Mouse (Mus musculus) hindbrain, postnatal 0 days (tissue): ENCODE results near the gene Crybb1. TPM values are rescaled to one million over a fixed set of nuclear protein-coding genes. Genes with fewer than 3 reads are reported as not detected.
A peak's percentile ranks its signal among the peaks of the same experiment; 100 is the strongest.

Source experiments
- ATAC-seq: fragments of 200-750 bp; cut with Nextera tagmentation; 2 replicates; pipeline ENCODE4 v1.8.0; 2017; ENCODE audit warnings: mild to moderate bottlenecking, moderate TSS enrichment, moderate library complexity
- DNase-seq: peaks from one replicate; pipeline ENCODE4 v3.0.0-alpha.2; 2015; ENCODE audit warnings: low spot score
- H3K27ac ChIP-seq: fragments of 300-500 bp; sonication (generic); 2 replicates; pipeline ENCODE4 v1.5.1; 2014; ENCODE audit warnings: mild to moderate bottlenecking
- H3K27me3 ChIP-seq: fragments of 300-500 bp; sonication (generic); 2 replicates; pipeline ENCODE4 v1.6.1; 2014; ENCODE audit warnings: low read length, mixed read lengths; ENCODE audit not compliant: insufficient read depth
- H3K36me3 ChIP-seq: fragments of 300-500 bp; sonication (generic); 2 replicates; pipeline ENCODE4 v1.6.1; 2014; ENCODE audit warnings: low read length, mixed read lengths; ENCODE audit not compliant: insufficient read depth
- H3K4me1 ChIP-seq: fragments of 300-500 bp; sonication (generic); 2 replicates; pipeline ENCODE4 v1.6.1; 2014; ENCODE audit warnings: antibody characterized with exemption, low read length, mixed read lengths; ENCODE audit not compliant: insufficient read depth
- H3K4me2 ChIP-seq: fragments of 300-500 bp; sonication (generic); 2 replicates; pipeline ENCODE4 v1.6.1; 2014; ENCODE audit warnings: low read depth, mild to moderate bottlenecking, low read length, moderate library complexity, mixed read lengths
- H3K4me3 ChIP-seq: fragments of 300-500 bp; sonication (generic); 2 replicates; pipeline ENCODE4 v1.5.1; 2014; ENCODE audit warnings: low read length
- H3K9ac ChIP-seq: fragments of 300-500 bp; sonication (generic); replicated peaks from 2 replicates; pipeline ENCODE4 v1.6.1; 2014; ENCODE audit warnings: mild to moderate bottlenecking, low read length, moderate library complexity, mixed read lengths
- H3K9me3 ChIP-seq: fragments of 300-500 bp; sonication (generic); 2 replicates; pipeline ENCODE4 v1.6.1; 2016; ENCODE audit warnings: low read length, mixed read lengths
- CTCF ChIP-seq: IDR thresholded peaks from 2 replicates; pipeline ENCODE4 v1.5.1; 2016; ENCODE audit warnings: antibody characterized with exemption, control low read depth, low read depth
- WGBS: fragments of 180-500 bp; shearing (Covaris S2); extraction: QIAGEN DNeasy Blood & Tissue Kit; methylation state at CpG from one replicate; pipeline ENCODE4 v1.1.7; 2014; 5-methylcytosine and 5-hydroxymethylcytosine counted together
- polyA plus RNA-seq: library from polyadenylated mRNA; unstranded; fragments of >200 nt; fragmentation: Nextera tagmentation; extraction: Ambion mirVana; gene quantifications from 2 replicates; pipeline ENCODE4 v1.2.1, GENCODE M21; 2015
- total RNA-seq: library from RNA; depleted of rRNA; stranded (reverse); fragments of >200 nt; gene quantifications from 2 replicates; pipeline ENCODE4 v1.2.3, GENCODE M21; 2014

Crybb1 gene
- total and polyA plus RNA-seq, 2 experiments from 2014 or later = 11.7 to 14.6 TPM

DNA sequence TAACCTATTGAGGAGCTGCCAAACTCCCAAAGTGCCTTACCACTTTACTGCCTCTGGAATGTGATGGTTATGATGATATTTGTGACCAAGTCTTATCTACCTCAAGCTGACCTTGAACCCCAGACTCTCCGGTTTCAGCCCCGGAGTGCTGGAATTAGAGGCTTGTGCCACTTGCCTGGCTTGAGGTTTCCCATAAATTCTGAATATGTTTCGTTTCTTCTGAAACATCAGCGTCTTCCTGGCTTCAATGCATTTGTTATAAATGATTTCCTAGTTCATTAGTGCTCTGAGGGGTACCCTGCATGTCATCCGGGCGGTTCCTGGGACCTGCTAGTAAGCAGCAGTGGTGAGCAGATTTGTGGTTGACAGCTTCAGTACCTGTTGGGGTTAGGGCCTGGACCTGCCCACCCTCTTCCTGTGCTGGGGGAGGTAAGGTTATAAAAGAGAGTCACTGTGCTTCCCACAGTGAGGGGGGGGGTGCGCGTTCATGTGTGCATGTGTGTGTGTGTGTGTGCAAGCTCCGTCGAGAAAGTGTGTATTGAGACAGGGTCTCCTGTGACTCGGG, 22.4 kb downstream of the Crybb1 start:
- no peaks in the 10 kb centered on the region for H3K27me3 ChIP-seq
- H3K9ac ChIP-seq = peak overlapping the region; percentile 79; the same call in 1 of the 2 replicates
- no peak for DNase-seq
- no peaks in the 10 kb centered on the region for H3K9me3 ChIP-seq
- 89% methylated on average over 11 of the region's 11 CpGs for WGBS
- no peak for ATAC-seq
- TF ChIP-seq CTCF = no peak
- peaks cover 3% of the 10 kb centered on the region for H3K4me1 ChIP-seq
- no peak overlapping the region for H3K4me3 ChIP-seq
- H3K4me2 ChIP-seq = peak overlapping the region; percentile 96
- no peak overlapping the region for H3K27ac ChIP-seq
- no peaks in the 10 kb centered on the region for H3K36me3 ChIP-seq

DNA sequence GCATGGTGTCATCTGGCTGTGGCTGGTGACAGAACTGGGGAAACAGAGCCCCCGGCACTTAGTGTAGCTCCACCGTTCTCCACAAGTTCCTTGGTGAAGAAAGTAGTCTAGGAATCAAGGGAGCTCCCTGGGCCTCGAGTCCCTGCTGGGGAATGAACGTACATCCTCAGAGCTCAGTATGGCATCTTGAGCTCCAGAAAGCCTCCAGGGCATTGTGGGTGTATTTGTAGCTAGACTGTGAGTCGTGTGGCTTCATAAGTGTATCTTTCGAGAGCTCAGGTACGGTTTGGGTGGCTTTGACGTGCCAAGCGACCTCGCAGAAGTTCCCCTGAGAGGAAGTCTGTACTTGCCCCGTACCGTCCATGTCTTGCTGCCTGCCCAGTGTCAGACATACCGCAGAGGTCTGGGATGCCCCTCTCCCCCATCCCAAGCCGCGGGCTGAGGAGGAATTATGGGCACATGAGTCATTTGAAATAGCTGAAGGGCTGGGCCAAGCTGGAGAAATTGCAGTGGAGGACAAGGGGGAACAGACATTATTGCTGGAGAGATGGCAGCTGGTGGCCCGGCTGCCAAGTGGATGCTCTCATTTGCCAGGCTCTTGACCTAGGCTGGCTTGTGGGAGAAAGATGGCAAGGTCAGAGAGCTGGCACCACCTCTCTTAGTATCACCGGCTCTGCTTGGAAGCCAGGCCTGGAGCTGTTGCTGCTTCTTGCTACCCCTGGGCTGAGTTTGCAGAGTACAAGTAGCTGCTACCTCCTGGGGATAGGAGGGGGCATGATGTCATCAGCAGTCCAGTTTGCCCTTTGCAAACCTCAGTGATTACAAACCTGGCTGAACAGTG, 23.8 kb downstream of the Crybb1 start:
- 91% methylated on average over 17 of the region's 17 CpGs for WGBS
- ATAC-seq (no peak), DNase-seq (no peak)
- Histone ChIP-seq H3K4me2 (no peak overlapping the region), H3K36me3 (no peaks in the 10 kb centered on the region), H3K4me1 (peaks cover 3% of the 10 kb centered on the region), H3K27me3 (no peaks in the 10 kb centered on the region), H3K27ac (no peak overlapping the region; the same call in 1 of the 2 replicates), H3K9me3 (no peaks in the 10 kb centered on the region), H3K4me3 (no peak overlapping the region), H3K9ac (no peak overlapping the region)
- no peak for TF ChIP-seq CTCF

DNA sequence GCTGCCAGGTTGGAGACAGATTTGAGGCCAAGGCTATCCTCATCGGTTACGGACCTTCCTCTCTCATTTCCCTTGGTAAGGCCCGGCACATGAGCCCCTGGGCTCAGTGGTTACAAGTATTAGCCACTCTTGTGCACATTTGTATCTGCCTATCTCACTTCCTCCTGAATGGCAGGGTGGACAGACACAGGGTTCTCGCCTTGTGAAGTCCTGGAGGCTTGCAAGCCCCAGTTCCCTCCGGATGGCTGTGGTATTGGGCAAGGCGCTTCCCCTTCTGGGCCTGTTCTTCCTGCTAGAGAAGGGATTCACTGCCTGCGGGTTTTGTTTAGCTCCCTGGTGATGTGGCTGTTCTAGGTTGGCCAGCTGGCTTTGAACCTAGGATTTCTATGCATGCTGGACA, 24.5 kb downstream of the Crybb1 start:
- Histone ChIP-seq H3K4me2 (no peak overlapping the region), H3K9ac (no peak overlapping the region), H3K27me3 (no peaks in the 10 kb centered on the region), H3K27ac (no peak overlapping the region; the same call in 1 of the 2 replicates), H3K4me1 (peaks cover 3% of the 10 kb centered on the region), H3K36me3 (no peaks in the 10 kb centered on the region), H3K4me3 (no peak overlapping the region), H3K9me3 (no peaks in the 10 kb centered on the region)
- DNase-seq (no peak), ATAC-seq (no peak)
- WGBS = 84% methylated on average over 7 of the region's 7 CpGs
- TF ChIP-seq CTCF = no peak

DNA sequence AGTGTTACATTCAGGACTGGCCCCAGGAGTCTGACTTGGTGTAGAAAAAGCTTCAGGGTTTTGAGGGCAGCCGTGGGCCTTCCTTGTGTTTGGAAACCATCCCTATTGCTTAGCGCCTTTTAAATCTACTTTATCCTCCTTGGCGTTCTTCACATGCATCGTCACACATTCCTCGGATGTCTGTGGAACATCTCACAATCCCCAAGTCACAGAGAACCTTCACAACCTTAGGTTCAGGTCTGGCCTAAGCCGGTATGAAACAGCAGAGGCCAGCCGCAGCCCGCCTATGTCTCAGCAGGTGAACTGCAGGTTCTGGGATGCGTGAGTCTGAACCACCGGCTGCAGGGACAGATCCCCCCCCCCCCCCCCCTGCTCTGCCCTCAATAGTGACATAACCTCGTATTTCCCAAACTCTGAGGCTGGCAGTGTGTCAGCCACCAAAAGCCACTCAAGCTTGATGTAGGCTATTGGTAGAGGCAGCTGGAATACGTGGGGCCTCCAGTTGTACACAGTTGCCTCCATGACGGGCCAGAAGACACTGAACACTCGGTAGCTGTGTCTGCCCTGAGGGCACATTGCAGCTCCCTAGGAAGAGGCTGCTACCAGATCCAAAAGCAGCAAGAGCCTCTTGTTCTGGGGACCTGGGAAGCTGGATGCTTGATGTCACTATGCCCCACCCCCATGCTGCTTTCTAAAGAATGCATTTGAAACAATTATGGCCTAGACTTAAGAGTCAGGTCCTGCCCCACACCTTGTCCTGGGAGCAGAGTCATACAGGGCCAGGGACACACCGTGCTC, 25.4 kb downstream of the Crybb1 start:
- no peaks in the 10 kb centered on the region for H3K27me3 ChIP-seq
- no peaks in the 10 kb centered on the region for H3K9me3 ChIP-seq
- H3K9ac ChIP-seq = no peak overlapping the region
- ATAC-seq (no peak), DNase-seq (no peak)
- H3K4me2 ChIP-seq = no peak overlapping the region
- no peaks in the 10 kb centered on the region for H3K36me3 ChIP-seq
- WGBS = 51% methylated on average over 15 of the region's 15 CpGs
- no peak overlapping the region for H3K4me3 ChIP-seq
- H3K4me1 ChIP-seq = peaks cover 3% of the 10 kb centered on the region
- TF ChIP-seq CTCF = no peak
- no peak overlapping the region for H3K27ac ChIP-seq

DNA sequence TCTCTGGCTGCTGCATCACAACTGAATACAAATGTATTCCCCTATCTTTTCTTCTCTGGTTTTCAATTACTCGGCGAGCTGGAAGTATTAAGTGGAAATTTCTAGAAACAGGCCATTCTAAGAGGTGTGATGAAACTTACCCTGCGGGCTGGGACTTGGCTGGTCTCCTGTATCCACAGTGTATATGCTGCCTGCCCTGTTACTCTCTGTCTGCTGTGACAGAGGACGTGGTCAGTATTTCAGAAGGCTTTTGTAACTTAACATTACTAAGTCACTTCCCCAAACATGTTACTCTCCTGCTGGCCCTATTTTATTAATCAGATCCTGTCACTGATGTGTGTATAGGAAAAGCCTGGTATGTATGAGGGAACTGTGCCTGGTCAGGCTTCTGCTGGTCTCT, 26.1 kb downstream of the Crybb1 start:
- Histone ChIP-seq H3K36me3 (no peaks in the 10 kb centered on the region), H3K27me3 (no peaks in the 10 kb centered on the region), H3K4me1 (peaks cover 3% of the 10 kb centered on the region), H3K4me3 (no peak overlapping the region), H3K9ac (no peak overlapping the region), H3K4me2 (no peak overlapping the region), H3K9me3 (no peaks in the 10 kb centered on the region), H3K27ac (no peak overlapping the region)
- no peak for DNase-seq
- WGBS = 84% methylated on average over 4 of the region's 4 CpGs
- TF ChIP-seq CTCF = no peak
- no peak for ATAC-seq

DNA sequence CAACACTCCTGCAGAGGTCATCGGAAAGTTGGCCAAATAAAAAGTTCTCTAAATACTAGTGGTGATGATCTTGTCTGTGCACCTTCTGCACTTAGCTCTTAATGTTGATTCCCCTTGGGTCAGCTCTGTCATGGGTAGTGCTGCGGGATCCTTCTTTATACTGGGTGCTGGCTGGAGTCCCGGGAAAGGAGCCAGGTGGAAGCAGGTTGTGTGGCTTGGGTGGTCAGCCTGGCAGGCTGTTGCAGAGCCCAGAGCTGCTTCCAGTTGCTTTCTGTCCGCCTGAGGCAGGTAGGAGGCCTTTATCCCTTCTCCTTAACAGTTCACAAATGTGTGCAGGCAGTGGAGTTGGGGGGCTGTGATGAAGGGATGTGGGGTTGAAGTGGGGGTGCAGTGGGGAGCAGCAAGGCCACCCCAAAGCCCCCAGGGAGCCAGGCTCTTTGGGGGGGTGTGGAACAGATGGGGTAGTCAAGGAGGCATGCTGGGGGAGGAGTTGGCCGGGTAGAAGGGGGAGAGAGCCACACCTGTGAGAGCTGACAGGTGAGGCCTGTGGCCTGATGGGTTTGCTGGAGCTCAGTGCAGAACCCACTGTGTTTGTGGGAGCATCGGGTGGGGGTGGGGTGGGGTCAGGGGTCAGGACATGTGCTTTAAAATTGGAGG, 26.6 kb downstream of the Crybb1 start:
- Histone ChIP-seq H3K4me3 (no peak overlapping the region), H3K4me2 (no peak overlapping the region), H3K27ac (no peak overlapping the region), H3K9ac (no peak overlapping the region), H3K4me1 (peaks cover 3% of the 10 kb centered on the region), H3K27me3 (no peaks in the 10 kb centered on the region), H3K9me3 (no peaks in the 10 kb centered on the region), H3K36me3 (no peaks in the 10 kb centered on the region)
- DNase-seq = no peak
- no peak for TF ChIP-seq CTCF
- no peak for ATAC-seq
- WGBS = 79% methylated on average over 6 of the region's 6 CpGs
